Mouse (Mus musculus): ENCODE results near the gene Pin4.

DNA sequence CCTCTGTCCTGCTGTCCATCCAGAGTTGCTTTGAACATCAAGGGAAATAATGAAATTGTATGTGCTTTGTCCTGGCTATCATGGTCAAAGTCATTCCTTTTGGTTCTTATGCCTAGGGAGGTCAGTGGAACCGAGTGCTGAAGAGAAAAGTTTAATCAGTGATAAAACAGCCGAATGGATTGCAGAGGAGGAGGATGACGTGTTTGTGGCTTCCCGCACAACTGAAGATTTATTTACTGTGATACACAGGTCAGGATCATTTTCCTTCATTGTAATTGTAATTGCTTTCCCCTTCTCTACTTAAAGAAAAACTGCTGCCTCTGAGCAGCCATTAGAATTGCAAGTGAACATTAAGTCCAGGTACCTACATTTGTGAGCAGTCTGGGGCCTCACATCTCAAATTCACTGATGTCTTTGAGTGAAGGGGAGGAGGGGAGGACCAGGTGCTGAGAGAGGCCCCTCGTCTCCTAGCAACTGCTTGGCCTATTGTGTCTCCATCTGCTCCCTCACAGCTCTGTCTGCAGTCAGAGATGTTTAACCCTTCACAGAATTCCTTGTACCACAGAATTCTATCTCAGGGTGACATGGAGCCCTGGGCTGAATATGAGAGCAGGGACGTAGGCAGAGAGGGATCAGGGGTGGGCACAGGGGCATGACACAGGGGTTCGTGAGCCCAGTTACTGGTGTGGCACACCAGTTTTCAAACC, 37.5 kb upstream of the Pin4 start:
- TF ChIP-seq CTCF (IDR thresholded peaks at IDR 0.05; ENCODE audit: low read depth) (no peak), EP300 (IDR thresholded peaks at IDR 0.05; ENCODE audit: low read depth) (no peak)

All from liver, embryonic 14.5 days (tissue).